Mouse (Mus musculus) adrenal gland, postnatal 10 days (tissue): ENCODE measurements at regions not wholly inside any gene's neighbourhood (a gene's known extent, or its start where the extent isn't known, plus 50 kb on each side); places are given as distances from the start of the nearest gene placed in this dataset.

Source experiments
- DNase-seq: peaks from one replicate; pipeline ENCODE4 v3.0.0; 2021; ENCODE audit warnings: mixed read lengths

DNA sequence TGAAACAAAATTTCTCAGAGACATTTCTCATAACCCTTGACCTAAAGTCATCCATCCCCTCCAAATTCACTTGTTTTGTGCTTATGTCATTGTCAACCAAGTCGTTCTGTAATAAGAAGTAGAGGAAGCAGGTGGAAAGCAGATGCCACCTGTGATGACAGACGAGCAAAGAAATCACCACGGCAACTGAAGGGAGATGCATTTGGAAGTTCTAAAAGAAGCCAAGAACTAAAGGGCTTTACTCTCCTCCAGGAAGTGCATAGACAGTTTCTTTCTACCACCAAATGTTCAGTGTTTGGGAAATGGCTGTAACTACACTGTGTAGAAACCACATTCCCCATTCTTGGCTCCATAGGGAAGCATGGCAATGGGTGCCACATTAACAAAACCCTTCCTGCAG lies 317.4 kb downstream of the Gm10184 start:
- DNase-seq, result no peak

DNA sequence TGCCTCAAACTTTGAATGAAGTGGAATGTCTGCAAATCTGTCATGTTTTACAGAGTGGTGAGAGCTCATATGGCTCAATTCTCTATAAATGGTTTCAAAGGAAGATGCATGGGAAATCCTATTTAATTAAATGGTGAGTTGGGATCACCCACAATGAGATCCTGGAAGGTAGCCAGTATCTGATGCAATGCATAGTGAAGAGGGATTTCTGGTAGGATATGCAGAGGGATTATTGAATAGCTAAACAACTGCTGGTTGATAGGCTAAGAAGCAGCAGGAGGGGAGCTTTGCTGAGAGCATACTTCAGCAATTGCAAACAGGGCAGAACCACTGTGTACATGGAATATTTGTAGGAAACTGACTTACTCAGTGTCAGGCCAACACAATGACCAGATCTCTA lies 350.7 kb downstream of the Gm10184 start:
- no peak for DNase-seq

DNA sequence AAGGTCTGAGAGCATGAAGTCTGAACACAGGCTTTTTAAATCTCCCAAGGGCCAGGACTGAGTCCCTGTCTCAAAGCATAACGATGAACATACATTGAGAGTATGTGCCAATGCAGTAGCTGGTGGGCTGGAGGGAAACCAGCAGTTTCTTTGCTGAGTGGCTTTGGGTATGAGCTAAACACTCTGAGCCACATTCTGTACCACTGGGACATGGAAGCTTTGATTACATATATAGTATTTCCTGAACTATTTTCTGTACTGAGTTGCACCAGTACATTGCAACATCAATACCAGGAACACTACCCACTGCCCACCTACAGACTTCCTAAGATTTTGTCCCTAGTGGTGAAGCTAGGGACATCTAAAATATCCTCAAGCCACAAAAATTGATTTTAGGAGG lies 354.3 kb upstream of the Fshr start:
- no peak for DNase-seq

DNA sequence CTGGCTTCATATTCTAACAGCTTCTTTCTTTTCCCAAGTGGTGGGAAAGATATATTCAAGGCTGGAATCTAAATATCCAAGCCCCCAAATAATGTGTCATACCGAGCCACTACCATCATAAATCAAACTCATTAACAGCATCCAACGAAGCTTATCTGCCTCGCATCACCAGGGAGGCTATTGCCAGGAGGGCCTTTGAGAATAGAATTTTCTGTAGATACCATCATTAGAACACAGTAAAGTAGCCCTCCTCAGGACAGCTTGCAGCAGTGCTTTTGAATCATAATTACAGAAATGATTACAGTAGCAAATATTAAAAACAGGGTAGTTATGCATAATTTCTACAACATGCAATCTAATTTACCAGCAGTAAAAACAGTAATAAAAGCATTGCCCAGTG lies 353.1 kb upstream of the Fshr start:
- no peak for DNase-seq

DNA sequence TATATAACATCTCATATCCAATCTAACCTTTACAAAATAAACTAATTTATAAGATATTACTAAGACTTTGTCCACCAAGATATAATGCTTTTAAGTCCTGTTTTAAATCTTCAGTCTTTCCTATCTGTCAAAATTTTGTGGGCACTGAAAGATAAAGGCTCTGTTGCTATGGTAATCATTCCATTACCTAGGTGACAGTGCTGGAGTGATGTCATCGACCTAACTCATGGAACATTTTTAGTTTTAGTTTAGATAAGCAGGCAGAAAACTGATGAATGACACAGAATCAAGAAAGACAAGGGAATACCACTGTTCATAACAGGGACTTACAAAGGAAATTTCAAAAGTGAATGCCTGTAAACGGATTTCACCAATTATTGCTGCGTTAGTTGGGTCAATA lies 350.3 kb upstream of the Fshr start:
- no peak for DNase-seq

DNA sequence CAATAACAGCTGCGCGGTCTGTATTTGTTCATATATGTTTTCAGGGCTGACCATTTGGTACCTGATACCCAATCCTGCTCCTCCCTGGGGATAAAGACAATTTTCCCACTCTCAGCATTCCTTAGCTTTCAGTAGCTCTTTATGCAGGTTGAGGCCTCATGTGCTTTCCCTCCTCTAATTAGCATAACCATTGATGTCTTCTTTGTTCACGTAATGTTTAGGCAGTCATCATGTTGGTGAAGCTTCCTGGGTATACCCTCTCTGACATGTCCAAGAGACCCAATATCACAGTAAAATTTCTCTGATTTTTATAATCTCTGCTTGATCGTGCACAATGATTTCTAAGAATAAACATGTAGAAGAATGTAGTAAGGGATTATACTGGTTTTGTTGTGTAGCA lies 321.4 kb upstream of the Fshr start:
- DNase-seq, result no peak

DNA sequence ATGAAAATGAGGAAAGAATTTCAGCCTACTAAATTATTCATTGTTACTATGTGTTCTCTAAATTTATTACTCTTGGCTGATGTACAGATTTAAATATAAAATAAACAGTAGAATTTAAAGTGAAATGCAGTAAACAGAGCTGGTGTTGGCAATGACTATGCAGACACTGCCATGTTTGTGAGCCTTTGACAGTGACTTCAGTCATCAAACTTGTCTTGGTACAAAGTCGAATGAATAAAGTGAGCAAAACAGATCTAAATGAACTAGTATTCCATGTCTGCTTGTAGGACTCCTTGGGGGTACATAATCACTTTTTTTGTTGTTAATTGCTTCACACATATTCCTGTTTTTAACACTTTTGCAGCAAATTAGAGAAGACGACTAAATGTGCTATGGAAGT lies 318.9 kb upstream of the Fshr start:
- DNase-seq, result no peak

DNA sequence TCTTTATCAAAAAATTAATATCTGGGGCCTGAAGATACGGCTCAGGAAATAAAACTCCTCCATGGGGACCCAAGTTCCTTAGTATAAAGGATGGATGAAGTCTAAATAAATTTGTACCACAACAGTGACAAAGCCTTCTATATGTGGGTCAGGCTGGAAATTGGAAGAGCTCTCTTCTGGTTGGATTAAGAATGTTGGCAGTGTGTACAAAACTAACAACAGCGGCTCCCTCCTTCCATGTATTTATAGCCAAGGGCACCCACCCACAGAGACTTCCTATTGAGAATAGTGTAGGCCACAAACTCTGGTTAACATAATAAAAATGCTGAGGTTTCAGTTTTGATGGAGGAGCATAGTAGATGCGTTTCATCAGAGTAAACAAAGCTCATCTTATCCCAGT lies 304.8 kb upstream of the Fshr start:
- DNase-seq, result no peak

DNA sequence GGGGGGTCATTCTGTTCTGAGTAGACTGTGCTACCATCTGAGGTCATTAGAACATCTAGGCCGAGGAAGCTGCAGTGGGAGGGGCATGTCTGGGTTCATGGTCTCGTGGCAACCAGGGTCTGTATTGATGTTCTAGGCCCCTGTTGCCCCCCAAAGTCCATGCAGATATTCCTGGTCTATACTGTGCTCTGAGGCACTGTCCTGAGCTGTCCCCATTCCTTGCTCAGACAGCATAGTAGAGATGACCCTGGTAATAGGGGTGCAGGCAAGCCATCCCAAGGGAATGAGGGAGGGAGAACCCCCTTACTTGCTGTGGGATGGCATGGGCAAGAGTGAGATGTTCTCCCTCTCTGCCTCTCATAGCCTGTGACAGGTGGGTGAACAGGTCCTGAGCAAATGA lies 293.1 kb upstream of the Fshr start:
- no peak for DNase-seq

DNA sequence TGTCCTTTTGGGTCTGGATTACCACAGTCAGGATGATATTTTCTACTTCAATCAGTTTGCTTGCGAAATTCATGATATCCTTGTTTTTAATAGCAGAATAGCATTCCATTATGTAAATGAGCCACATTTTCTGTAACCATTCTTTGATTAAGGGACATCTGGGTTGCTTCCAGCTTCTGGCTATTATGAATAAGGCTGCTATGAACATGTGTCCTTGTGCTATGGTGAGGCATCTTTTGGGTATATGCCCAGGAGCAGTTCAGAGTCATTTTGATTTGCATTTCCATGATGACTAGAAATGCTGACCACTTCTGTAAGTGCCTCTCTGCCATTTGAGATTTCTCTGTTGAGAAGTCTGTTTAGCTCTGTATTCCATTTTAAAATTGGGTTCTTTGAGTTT lies 266.0 kb upstream of the Fshr start:
- DNase-seq, result peak; percentile 25

DNA sequence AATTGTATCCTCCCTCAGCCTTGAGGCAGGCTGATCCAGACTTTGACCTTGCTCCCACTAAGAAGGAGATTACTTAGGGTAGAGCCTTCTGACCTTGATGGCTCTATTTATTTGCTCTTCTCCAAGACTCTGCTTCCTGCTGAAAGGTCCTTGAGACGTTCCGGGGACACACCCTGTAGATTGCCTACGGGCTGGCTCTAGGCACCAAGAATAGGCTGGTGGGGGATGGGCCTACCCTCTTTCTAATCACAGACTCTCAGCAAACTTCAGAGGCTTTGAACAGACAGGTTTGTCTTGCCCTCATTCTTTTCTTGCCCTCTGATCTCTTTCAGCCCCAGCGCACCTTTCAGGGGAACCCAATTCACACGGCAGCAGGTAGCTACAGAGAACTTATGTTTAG lies 265.4 kb upstream of the Fshr start:
- DNase-seq, result no peak

DNA sequence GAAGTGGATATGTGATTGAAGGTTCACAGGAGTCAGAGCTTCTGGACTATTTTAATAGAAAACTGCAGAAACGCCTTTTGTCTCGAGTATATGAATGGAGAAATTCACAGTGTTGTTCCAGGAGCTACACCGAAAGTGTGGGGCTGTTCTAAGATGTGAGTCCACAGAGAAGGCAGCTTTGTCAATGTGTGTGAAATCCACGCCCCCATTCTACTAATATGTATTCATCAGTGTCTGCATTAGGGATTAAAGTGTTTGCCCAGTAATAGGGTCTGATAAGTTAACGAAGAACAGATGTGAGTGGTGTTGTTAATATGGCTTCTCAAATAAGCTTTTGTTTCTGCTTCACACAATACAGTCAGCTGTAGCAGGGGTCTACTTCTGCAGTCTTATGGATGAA lies 260.0 kb upstream of the Fshr start:
- DNase-seq, result no peak

DNA sequence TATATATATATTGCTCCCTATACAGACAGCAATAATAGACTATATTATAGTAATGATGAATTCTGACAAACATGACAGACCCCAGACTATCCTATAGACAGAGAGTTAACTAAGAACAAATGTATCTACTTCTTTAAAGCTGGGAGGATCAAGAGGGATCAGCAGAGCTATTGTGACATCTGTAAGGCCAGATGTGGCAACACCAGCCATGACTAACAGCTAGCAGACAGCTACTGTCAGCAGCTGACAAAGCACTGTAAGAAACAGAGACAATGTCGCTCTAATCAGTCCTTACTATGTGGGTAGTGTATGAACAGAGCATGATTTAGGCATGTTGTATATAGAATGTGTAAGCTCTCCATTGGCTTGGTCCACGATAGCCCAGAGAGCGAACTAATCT lies 253.8 kb upstream of the Fshr start:
- peak; percentile 8 for DNase-seq

DNA sequence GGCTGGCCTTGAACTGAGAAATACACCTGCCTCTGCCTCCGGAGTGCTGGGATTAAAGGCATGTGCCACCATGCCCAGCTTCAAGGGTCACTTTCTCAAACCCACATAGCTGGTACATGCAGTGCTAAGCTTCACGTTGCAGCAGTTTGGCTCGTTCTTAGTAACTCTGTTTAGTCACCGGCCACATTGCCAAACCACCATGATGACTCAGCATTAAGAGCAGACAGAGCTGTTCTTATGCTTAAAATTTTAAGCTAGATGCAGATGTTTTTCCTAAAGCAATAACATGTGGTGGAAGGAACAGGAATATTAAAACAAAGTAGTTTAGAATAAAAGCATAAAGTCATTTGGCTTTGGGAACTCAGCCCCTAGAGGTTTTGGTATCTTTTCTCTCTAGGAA lies 250.2 kb upstream of the Fshr start:
- DNase-seq, result peak; percentile 15

DNA sequence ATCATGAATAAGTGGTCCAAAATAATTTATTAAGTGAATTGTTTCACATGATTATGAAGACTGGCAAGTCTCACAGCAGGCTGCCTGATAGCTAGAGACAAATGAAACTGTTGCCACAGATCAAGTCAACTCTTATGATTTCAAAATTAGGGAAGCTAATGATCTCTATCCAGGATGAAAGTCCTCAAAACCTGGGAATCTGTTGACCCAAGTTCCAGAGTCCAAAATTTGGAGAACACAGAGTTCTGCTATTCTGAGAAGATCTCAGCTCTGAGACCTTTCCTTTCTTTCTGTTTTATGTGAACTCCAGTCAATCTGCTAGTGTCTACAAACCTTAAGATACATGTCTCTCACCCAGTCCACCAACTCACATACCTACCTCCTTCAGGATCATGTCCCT lies 248.9 kb upstream of the Fshr start:
- DNase-seq, result no peak

DNA sequence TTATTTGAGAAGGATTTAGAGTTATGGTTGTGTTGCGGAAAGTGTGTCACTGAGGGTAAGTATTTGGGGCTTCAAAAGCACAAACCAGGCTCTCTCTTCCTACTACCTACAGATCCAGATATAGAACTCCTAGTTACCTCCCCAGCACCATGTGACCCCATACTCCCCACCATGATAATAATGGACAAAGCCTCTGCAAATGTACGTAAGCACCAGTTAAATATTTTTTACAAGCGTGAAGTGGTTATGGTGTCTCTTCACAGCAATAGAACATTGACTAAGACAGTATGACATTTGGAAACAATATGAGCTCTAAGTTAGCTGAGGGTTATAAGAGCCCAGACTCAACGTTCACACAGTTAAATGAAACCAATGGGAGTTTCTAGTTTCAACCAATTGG lies 233.8 kb upstream of the Fshr start:
- no peak for DNase-seq

DNA sequence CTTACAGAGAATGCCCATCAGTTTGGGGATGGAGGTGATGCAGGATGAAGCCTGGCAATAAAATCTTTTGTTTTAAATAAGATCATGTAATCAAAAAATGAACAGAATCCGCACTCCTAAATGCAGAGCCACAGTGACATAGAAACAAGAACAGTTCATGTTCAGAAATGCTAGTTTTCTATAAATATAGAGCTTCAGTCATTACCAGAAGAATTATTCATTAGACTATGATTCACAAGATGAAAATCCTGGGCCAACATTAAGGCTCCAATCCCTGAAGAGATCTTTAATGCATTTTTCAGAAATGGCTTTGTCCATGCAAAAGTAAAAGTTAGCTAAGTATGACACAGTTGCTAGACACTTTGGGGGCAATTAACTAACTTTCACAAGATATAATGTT lies 209.6 kb upstream of the Fshr start:
- DNase-seq, result no peak

DNA sequence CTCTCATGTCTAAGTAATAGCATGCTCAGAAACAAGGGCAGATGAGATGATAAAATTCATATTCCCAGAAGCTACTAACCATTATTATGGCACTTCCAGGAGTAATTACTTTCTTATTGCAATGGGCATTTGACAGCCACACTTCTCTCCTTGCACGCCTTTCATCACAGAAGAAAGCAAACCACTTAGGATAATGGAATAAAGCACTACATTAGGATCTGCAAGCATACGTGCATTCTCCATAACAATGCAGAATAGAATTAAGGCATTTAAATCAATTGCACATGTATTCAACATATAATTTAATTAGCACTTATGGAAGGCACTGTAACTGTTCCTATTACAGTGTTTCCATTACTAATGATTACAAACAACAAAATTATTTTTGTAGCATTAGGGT lies 205.1 kb upstream of the Fshr start:
- no peak for DNase-seq

DNA sequence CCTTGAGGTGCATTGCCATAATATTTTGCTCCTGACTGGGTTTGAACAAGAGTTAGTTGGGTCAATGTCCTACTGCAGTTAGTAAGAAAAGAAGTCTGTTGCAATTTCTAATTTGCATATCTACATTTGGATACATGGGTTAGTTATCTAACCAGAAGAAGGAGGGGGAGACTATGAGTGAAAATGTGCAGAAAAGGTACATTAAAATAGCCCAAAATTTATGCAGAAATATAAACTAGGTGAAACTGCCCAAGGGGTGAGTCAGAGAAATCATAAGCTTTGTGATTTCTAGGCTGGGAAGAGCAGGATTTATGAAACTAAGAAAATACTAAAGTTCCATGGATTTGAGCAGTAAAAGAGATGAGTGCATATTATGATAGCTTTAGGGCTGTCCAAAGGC lies 156.8 kb upstream of the Fshr start:
- no peak for DNase-seq

DNA sequence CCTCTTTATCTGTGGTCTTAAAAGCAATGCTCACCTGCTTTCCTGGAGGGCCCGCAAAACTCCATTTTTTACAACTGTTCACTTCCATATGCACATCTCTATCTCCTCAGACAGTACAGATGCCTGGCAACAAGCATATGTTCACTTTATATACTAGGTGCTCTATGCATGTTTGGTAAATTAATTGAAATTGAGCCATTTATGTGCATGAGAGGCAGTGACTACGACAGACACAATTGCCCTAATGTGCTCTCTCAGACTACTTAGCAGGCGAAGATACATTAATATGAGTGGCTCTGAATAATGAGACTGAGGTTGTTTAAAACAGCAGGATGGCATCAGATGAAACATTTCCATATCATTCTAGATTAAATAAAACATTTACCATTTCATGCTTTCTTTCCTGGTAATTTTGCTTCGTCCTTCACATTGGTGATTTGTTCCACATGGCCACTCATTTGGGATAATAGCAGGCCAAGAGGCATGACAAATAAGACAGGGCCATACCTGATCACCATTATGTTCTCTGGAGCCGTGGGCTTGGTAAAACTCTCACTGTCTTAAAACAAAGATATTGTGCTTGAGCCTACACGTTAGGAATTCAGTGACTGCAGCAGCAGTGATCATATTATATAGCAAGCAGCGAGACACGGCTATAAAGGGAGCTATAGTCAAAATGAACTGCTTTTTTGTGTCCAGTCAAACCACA lies 140.2 kb upstream of the Fshr start:
- DNase-seq, result no peak

DNA sequence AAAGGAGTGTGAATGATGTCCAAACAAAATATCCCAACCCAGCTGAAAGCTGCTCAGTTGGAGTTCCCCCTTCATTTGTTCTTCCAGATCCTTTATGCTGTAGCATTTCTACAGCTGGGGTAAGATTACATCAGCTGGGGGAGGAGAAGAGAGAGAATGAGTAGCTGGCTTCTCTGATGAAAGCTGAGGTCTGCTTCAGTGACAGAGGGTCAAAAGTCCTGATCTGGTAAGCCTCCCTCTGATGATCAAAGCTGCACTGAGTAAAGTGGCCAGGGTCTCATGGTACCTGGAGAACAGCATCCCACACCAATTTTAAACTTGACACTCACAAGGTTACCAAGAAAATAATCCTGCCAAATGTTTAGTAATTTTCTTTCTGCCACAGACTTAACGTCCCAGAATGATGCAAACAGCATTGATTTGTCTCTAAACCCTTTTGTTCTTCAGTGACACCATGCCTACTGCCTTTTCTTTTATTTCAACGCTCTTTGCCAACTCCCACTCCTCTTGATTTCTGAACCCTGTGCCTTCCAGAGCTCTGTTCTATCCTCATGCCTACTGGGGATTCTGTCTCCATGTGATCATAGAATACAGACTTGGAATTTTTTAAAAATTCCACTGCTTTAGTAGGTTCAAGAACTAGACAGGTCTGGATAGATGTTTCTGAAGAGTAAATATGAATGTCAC lies 119.3 kb upstream of the Fshr start:
- DNase-seq, result no peak

DNA sequence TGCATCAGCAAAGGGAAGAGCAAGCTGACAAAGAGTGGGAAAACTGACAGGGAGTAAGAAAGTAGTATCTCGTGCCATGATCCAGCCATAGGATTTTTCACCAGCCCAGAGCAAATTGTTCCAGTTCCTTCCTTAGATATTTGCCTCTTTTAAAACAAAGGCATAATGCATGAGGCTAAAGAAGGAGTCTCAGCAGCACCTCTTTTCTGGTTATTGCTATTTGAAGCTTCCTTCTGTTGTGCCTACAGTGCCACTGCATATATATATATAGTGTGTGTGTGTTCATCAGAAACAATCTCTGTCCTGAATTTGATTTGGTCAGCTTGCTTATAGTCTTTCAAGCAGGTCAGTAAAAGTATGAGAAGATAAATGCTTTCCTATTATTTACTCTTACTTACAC lies 117.9 kb upstream of the Fshr start:
- DNase-seq, result no peak

DNA sequence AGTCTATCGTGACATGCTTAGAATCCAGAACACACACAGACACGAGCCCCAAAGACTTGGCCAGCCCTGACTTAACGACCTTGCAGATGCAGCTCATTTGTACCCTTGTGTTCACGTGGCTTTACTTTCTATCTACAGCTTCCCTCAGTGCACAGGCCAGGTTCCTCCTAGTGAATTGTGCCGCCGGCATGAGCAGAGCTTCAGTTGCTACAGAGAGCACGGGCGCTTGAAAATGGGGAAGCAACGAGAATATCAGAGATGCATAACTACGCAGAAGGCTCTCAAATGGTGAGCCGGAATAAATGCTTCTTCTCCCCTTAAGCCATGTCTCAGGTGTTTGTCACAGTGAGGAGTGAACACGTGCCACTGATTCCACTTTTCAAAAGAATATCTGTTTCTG lies 110.7 kb upstream of the Fshr start:
- no peak for DNase-seq

DNA sequence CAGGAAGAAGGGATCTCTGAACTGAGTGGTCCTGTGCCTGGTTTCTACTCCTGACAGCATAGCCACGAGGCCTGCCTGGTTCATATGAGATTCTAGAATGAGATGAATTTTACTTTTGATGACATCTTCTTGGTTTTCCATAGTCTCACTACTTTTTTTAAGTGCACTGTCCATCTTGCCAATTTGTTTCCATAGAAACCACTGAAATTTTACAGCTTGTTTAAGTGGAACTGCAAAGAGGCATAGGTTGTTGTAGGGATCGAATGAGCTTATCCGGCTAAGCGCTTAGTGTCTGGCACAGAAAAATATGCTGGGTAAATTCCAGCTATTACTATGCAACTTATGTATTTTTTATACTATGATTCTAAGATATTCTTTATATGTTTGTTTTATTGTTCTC lies 100.8 kb upstream of the Fshr start:
- no peak for DNase-seq
